ENCODE assay signal across 8 mouse cellular contexts in the genomic region with DNA sequence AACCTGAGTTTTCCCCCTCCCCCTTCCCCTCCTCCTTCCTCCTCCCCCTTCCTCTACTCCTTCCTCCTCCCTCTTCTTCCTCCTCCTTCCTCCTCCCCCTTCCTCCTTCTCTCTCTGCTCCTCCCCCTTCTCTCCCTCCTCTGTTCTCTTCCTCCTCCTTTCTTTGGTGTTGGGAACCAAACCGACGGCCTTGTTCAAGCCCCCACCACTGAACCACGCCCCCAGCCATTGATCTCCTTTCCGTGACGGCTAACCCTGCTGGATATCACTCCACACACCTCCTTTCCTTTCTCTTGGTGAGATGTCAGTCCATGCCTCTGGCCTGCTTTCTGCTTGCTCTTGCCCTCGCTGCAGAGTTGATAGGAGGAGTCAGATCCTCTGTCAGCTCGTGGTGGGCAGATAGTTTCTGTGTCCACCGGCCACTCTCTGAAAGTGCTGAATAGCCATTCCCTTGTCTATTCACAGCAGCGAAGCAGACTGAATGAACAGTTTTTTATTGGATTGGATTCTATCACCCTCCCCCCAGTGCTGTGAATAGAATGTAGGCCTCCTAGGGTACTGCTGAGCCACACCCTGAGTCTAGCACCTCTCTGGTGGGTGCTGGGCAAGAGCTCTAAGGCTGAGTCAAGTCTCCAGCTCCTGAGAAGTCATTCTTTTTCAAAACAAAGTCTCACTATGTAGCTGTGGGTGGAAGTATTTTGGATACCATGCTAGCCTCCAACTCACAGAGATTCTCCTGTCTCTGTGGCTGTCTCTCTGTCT. TPM values are rescaled to one million over a fixed set of nuclear protein-coding genes. Genes with fewer than 3 reads are reported as not detected.
A peak's percentile ranks its signal among the peaks of the same experiment; 100 is the strongest.
DNase-seq lines count a peak whose midpoint lies in the region; ATAC-seq and TF ChIP-seq lines count a peak whose summit lies in the region.

A gene (minus strand): TSS at position 416 of the 762 bp plus-strand sequence.

- H3K27ac ChIP-seq in heart, embryonic 13.5 days (replicated peaks) = peak within 1 kb of the TSS; percentile 77
- H3K27ac ChIP-seq in hindbrain, embryonic 10.5 days = peak within 1 kb of the TSS; percentile 90
- peak within 1 kb of the TSS; percentile 83 for H3K27ac ChIP-seq in thymus, adult 2 months (ENCODE audit: control insufficient read depth, insufficient read depth, low read length)

- intact Hi-C loops in heart, postnatal 36 days (cut with DNase I) = no loop called here

- TF ChIP-seq CTCF in G1E (IDR thresholded peaks at IDR 0.05; ENCODE audit: low read depth, low read length) = no peak
- no peak for TF ChIP-seq CTCF in thymus, adult 2 months (IDR thresholded peaks at IDR 0.05; ENCODE audit: borderline replicate concordance, control insufficient read depth, extremely low read depth, insufficient read depth, low read length, poor library complexity)

- no peak for TF ChIP-seq POLR2A in thymus, adult 2 months (IDR thresholded peaks at IDR 0.05; ENCODE audit: control insufficient read depth, extremely low read depth, insufficient read depth, low read length, poor library complexity)

- 0 out of 2 replicates have a peak within 1 kb of the TSS, but pooled peaks have one; percentile 8 for H3K4me3 ChIP-seq in heart, embryonic 13.5 days
- H3K4me3 ChIP-seq in G1E (ENCODE audit: low read depth, low read length) = peak within 1 kb of the TSS; percentile 57; the same call in 1 of the 2 replicates
- H3K4me3 ChIP-seq in hindbrain, embryonic 10.5 days = peak within 1 kb of the TSS; percentile 35
- H3K4me3 ChIP-seq in thymus, adult 2 months (ENCODE audit: control insufficient read depth, insufficient read depth, low read length) = peak within 1 kb of the TSS; percentile 7; the same call in 1 of the 2 replicates

- DNase-seq in heart, postnatal 36 days = no peak
- peak; percentile 44 for DNase-seq in G1E (ENCODE audit: low spot score)
- peak; percentile 68 for DNase-seq in hindbrain, embryonic 10.5 days (ENCODE audit: low spot score)
- peak; percentile 47 for DNase-seq in lung, postnatal 10 days
- peak; percentile 48 for DNase-seq in thymus, adult 2 months
- DNase-seq in cerebellum, postnatal 10 days = no peak
- DNase-seq in layer of hippocampus, adult 8-10 months (ENCODE audit: low spot score in 2 of 2) = no peak

- no peaks in the 10 kb centered on the region for H3K27me3 ChIP-seq in heart, embryonic 13.5 days (replicated peaks)
- H3K27me3 ChIP-seq in G1E (ENCODE audit: insufficient read depth, low read length) = peaks cover 12% of the 10 kb centered on the region; the same call in 1 of the 2 replicates
- H3K27me3 ChIP-seq in hindbrain, embryonic 10.5 days (ENCODE audit: insufficient read depth, poor library complexity, severe bottlenecking) = no peaks in the 10 kb centered on the region
- no peaks in the 10 kb centered on the region for H3K27me3 ChIP-seq in thymus, adult 2 months (ENCODE audit: control insufficient read depth, insufficient read depth, low read length)

- no peaks in the 10 kb centered on the region for H3K36me3 ChIP-seq in heart, embryonic 13.5 days
- H3K36me3 ChIP-seq in G1E (replicated peaks) = no peaks in the 10 kb centered on the region
- no peaks in the 10 kb centered on the region for H3K36me3 ChIP-seq in hindbrain, embryonic 10.5 days
- no peaks in the 10 kb centered on the region for H3K36me3 ChIP-seq in thymus, adult 2 months (ENCODE audit: control insufficient read depth, insufficient read depth, low read length)

- ATAC-seq in heart, embryonic 13.5 days (ENCODE audit: extremely low read depth, insufficient number of reproducible peaks, low FRiP score, low TSS enrichment) = no peak
- peak; percentile 56 for ATAC-seq in G1E (ENCODE audit: extremely low read depth, insufficient number of reproducible peaks, low FRiP score, poor library complexity, severe bottlenecking)

- H3K9me3 ChIP-seq in heart, embryonic 13.5 days = no peaks in the 10 kb centered on the region
- H3K9me3 ChIP-seq in G1E (replicated peaks) = peaks cover 2% of the 10 kb centered on the region; the same call in 1 of the 2 replicates
- H3K9me3 ChIP-seq in hindbrain, embryonic 10.5 days = no peaks in the 10 kb centered on the region

- H3K9ac ChIP-seq in heart, embryonic 13.5 days = peak within 1 kb of the TSS; percentile 53

- 5% methylated on average over 9 of the region's 9 CpGs for WGBS in heart, embryonic 13.5 days
- WGBS in hindbrain, embryonic 10.5 days = 2% methylated on average over 9 of the region's 9 CpGs
- WGBS in thymus, adult 2 months = 17% methylated on average over 9 of the region's 9 CpGs

- H3K4me2 ChIP-seq in heart, embryonic 13.5 days = peak within 1 kb of the TSS; percentile 40

- H3K4me1 ChIP-seq in heart, embryonic 13.5 days = peaks cover 52% of the 10 kb centered on the region
- H3K4me1 ChIP-seq in G1E (ENCODE audit: insufficient read depth, low read depth, low read length) = peaks cover 63% of the 10 kb centered on the region
- H3K4me1 ChIP-seq in hindbrain, embryonic 10.5 days (replicated peaks) = peaks cover 67% of the 10 kb centered on the region
- H3K4me1 ChIP-seq in thymus, adult 2 months (replicated peaks; ENCODE audit: control insufficient read depth, insufficient read depth, low read length) = peaks cover 47% of the 10 kb centered on the region

RNA-seq across cellular contexts. Expression of the gene that starts here (rescaled TPM):
- 1.5 and 2.2 TPM in 2 replicates for polyA plus RNA-seq in heart, embryonic 13.5 days (2015; fragmentation: Nextera tagmentation; extraction: Ambion mirVana)
- total RNA-seq in heart, postnatal 36 days (2021) = under 1 TPM; 0.33 to 0.60 TPM
- 1.8 TPM in 1 of 2 replicates, not detected in the other for total RNA-seq in G1E (2014; fragmentation: Nextera tagmentation)
- 14.6 and 16.5 TPM in 2 replicates for total RNA-seq in G1E (2017)
- polyA plus RNA-seq in G1E (2012) = 2.8 and 3.4 TPM in 2 replicates
- polyA plus RNA-seq in hindbrain, embryonic 10.5 days (2016; fragmentation: Nextera tagmentation; extraction: Ambion mirVana) = 2.2 and 3.2 TPM in 2 replicates
- 1.4 and 2.5 TPM in 2 replicates for polyA plus RNA-seq in thymus, adult 2 months (2012; rRNA removed)
- under 1 TPM in 3 of 4 experiments, not detected in 1; 0.55 to 0.62 (median 0.59) TPM for total RNA-seq in layer of hippocampus, adult 8-10 months (2022)

Comparison
In these comparisons a context has a peak if more than half of its experiments do, and no peak if none do; other contexts are left out.
1. H3K4me3 ChIP-seq: peak in every context shown above with its lines; median percentile 57 in G1E; 35 in hindbrain, embryonic 10.5 days; 8 in heart, embryonic 13.5 days; 7 in thymus, adult 2 months.
2. DNase-seq: peak in G1E (single experiment), hindbrain, embryonic 10.5 days (single experiment), lung, postnatal 10 days (single experiment) and thymus, adult 2 months (single experiment); none in heart, postnatal 36 days (0 of 2), cerebellum, postnatal 10 days (0 of 2) and layer of hippocampus, adult 8-10 months (0 of 2).
3. Peak in every context shown above with its lines, with median percentiles within 50 percentile points of each other: H3K27ac ChIP-seq.